Mouse (Mus musculus) layer of hippocampus, adult 8-10 months (tissue): ENCODE results near the gene Stard8. TPM values are rescaled to one million over a fixed set of nuclear protein-coding genes. Genes with fewer than 3 reads are reported as not detected.
"Not testable (repeated sequence)": the region's sequence is repeated elsewhere in the genome, so short reads cannot be mapped to it uniquely, and the experiment has no call there.

Experiments used
- DNase-seq, 2 experiments: peaks; one replicate each; pipeline ENCODE4 v3.0.0; 2022; ENCODE audit warnings: low spot score in 2 of 2
- total RNA-seq, 4 experiments: library from RNA; stranded (reverse); gene quantifications; 2 replicates each; pipeline ENCODE4 v1.2.4; 2022

Stard8 gene
- 10 to 100 TPM in 1 of 4 experiments, 1 to 10 TPM in 3; 8.4 to 11.2 (median 9.7) TPM for total RNA-seq

DNA sequence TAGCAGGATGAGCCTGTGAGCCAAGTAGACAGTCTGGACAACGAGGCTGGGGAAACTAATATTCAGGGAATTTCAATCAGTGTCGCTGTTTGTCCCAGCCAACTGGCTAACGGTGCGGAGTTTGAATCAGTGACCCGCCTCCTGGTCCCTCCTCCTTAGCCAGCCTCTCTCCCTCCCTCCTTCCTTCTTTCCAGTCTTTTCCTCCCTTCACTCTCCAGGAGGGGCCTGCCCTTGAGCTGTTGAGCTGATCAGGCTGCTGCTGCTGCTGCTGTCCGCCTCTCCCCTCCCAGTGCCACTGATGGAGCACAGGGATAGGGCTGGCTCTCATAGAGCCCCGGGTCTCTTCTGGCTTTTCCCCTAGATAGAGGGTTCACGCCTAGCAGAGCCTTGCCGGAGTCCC is at the start of gene Stard8:
Gene Stard8, plus strand, starts transcription at position 203 of the 400 bp plus-strand sequence.
- no peak for DNase-seq

DNA sequence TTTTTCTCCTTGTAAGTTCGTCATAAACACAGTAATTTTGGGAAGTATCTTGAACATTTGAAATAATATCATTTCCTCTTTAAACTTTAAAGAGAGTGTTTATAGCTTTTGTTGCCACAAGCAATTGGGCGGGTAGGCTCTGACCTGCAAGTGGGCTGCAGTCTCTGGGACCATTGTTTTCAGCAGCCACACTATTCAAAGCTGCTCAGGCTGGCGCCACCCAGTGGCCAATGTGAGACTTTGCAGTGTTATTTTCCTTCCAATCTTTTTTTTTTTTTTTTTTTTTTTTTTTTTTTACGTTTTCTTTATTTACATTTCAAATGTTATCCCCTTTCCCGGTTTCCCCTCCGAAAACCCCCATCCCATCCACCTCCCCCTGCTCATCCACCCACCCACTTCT is 49.1 kb upstream of the Stard8 start:
- no peak for DNase-seq

DNA sequence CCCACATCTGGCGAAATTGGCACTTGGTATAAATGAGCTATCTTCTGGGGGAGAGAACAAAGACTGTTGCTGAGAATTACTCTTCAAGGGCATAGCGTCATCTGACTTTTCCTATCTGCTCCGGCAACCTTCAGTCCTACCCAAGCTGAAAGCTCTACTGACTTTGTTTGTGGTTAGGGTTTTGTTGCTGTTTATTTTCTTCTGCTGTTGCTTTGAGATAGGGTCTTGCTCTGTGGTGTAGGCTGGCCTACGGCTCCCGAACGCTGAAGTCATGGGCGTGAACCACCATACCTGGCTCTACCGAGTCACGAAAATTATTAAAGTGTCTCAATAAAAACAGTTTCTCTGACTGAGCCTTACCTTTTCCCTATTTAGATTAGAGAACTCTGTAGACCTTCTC is 44.8 kb upstream of the Stard8 start:
- DNase-seq = no peak

DNA sequence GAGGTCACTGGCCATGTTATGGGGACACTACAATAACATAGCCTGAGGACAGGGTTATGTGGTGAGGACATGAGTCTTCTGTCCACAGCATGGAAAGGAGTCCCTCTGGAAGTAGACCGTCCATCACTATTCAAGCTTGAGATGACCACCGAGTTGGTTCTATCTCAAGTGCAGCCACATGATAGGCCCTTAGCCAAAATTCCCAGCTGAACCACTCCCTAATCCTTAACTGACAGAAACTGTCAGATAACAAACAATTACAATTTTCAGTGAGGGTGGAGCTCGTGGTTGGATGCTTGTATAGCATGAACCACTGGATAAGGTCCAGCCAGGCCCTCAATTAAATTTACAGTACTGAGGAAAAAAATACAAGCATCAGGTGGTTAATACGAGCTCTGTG is 44.0 kb upstream of the Stard8 start:
- no peak for DNase-seq

DNA sequence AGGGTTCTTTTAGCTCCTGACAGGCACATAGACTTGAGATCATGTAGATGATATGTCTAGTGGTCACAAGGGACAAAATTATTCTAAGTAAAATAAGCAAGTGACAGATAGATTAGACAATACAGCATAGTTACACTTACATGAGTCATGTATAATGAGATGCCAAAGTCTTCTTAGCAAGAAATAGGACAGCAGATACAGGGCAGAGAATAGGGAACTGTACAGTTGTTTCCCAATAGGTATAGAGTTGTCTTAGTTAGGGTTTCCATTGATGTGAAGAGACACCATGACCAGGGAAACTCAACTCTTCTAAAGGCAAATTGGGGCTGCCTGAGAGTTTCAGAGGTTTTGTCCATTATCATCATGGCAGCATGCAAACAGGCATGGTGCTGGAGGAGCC is 39.3 kb upstream of the Stard8 start:
- DNase-seq = no peak

DNA sequence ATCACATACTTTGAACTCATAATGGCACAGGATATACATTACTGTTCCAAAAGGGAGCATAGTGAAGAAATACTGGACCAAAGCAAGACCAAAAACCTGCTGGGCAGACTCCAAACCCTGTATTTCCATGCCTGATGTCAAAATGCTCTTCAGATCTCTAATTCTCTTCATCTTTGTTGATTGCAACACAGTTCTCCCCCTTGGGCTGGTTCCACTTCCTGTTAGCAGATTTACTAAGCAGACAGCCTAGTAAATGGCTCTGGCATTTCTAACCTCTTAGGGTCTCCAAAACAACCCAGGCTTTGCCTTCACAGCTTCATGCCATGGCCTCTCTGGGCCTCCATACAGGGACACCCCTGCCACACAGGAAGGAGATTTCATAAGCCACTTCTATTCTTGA is 38.5 kb upstream of the Stard8 start:
- DNase-seq = no peak

DNA sequence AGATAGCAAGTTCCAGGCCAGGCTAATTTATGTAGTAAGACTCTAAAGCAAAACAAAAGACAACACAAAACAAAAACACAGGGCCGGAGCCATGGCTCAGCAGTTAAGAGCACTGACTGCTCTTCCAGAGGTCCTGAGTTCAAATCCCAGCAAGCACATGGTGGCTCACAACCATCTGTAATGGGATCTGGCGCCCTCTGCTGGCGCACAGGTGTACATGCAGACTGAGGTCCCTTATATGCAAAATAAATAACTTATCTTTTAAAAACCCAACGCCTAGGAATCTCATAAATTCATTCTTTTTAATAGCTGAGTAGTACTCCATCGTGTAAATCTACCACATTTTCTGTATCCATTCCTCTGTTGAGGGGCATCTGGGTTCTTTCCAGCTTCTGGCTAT is 16.4 kb upstream of the Stard8 start:
- DNase-seq = not testable (repeated sequence)

DNA sequence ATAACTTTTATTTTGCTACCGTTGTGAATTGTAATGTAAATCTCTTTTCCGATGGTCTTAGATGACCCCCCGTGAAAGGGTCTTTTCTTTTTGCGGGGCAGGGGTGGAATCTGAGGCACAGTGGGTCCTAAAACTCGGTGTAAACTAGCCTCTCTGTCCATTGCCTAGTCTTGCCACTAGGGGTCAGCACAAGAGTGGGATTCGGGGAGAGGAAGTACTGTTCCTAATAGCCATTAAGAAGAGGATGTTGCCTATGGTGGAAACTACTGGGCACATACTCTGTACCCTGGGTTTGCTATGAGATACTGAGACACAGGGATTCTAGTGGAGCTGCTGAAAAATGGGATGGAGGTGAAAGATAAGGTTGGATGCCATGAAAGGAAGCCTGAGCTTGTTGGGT is 13.5 kb upstream of the Stard8 start:
- peak; percentile 10 to 31 for DNase-seq

DNA sequence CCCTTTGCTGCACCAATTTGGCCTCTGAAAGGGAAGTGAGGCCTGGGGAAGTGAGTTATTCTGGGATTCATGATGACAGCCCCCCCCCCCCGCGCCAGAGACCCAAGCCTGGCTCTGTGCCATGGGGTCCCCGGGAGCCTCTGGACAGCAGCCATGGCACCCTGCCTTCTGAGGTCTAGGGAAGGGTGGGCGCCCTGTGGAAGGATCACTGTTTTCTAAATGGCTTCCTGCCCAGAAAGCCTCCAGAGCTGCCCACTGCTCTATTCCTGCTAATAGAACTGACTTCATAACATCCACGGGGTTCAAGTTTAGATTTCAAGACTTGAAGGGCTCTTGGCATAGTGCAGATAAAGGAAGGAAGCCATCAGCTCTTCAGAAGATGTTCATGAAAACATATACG is 983 bp upstream of the Stard8 start:
- DNase-seq = no peak

DNA sequence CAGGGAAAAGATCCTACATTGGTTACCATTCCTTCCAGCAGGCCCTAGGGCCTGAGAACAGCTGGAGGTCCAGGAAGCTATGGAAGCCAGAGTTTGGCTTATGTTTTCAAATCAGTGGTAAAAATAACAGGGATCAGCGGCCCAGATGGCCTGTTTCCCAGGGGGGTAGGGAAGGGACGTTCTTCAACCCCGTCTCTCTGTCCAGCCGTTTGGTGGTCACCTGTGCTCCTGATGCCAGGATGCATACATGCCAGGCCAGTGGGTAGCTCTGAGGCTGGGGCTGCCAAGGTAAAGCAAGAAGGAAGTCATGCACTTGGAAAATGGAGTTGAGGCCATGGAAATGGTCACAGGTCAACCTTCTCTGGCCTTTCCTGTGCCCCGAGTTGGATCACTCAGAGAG is 7.5 kb downstream of the Stard8 start:
- DNase-seq = no peak

DNA sequence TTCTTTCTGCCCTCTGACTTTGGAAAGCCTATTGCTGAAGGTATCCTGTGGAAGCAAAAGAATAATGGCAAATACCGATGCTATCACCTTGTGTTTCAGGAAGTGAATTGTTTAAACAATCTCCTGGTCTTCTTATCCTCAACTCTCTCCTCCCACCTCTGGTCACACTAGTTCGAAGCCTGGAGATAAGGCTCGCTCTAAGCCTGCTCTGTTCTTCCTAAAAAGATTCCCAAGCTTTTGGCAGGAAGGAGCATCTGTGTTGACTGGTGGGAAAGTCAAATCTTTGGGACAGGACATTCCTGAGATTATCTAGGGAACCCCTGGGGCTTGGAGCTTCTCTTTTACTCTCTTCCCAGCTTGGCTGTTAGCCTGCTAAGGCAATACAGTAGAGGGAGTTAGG is 8.2 kb downstream of the Stard8 start:
- DNase-seq = no peak

DNA sequence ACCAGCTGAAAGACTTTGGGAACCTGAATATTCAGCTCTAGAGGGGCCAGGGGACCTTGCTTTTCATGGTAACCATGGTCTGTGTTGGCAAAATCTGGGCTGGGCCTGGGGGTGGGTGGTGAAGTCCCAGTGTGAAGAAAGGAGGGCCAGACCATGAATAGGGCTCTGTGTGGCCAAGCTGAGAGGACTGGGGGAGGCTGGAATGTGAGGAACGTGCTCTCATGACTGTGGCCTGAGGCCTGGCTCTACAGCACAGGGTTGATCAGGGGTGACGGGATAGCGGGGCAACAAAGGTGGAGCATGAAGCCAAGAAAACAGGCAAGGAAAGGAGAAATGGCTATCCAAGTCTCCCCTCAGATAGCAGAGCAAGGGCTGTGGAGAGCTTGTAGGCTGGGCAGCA is 9.4 kb downstream of the Stard8 start:
- no peak for DNase-seq

DNA sequence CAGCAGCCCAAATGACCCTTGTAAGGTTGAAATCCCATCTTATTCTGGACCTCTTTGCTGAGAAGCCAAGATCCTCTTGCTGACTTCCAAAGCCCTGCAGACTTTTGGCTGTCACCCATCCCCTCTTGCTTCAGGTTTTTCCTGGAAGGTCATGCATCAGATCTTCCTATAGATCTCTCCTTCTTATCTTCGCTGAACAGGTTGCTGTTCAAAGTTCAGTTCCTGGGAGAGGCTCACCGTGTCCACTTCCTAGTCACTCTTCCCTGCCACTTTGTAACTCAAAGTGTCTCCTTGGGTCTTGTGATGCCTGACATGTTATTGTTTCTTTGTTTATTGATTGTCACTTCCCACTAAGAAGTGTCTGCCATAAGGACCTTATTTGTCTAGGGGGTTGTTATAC is 12.7 kb downstream of the Stard8 start:
- no peak for DNase-seq

DNA sequence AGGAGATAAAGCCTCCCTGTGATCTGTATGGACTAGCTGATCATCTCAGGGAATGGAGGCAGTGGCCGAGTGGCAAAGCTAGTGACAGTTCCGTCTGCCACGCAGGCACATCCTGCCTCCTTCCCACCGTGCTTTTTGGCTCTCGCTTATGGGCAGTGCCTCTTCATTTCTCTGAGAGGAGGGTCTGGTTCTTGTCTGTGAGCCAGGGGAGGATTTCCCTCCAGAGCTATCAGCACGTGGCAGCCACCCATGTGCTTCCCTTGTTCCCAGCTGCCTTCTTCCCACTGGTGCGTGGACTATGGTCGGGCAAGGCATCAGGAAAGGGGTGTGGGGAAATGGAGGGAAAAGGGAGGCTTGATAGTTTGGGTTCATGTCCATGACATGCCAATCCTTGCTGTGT is 13.9 kb downstream of the Stard8 start:
- DNase-seq = no peak

DNA sequence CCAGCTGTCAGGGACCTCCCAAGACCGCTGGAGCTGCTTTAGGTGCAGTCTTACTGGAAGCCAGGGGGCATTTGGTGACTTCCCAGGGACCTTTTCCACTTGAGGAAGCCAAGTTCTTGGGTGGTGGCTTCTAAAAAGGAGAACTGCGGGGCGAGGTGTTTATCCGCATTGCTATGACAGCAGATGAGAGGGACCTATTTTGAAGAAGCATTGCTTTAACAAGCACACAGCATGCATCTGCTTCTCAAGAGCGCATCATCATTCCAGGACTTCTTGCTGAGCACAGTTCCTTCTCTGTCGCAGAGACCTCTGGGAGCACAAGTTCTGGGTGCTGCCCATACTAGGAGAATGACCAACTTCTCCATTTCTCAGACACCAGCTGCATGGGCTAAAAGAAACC is 14.8 kb downstream of the Stard8 start:
- no peak for DNase-seq

DNA sequence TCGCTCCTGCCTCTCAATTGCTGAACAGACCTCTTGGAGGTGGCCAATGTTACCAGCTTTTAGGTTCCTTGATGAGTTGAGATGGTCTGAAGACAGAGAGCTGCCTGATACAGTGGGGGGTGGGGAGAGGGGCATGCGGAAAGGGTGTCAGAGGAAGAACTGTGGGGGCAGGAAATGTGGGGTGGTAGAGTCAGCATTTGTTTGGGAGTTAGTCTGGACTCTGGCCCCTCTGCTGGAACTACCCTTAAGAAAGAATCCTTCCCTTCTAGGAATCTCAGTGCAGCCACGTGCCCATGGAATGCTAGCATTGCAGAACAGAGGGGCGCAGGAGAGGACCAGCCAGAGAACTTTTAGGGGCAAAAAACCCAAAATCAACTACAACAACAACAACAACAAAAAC is 16.3 kb downstream of the Stard8 start:
- DNase-seq = no peak

DNA sequence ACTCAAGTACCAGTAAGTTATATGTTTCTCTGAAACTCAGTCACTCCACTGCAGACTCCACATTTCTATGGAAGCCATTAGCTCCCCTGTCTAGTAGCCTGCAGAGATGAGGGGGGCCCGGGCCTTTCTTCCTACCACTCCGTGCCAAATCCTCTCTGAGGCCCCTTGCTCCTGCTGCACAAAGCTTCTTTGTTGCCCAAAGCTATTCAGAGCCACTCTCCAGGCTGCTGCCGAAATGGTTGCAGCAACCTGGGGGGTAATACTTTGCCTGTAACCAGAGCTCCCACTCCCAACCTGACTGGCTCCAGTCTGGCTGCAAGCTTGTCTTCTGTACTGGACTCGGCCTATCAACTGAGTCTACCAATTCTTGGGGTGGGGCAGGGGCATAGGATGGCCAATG is 17.2 kb downstream of the Stard8 start:
- DNase-seq = no peak

DNA sequence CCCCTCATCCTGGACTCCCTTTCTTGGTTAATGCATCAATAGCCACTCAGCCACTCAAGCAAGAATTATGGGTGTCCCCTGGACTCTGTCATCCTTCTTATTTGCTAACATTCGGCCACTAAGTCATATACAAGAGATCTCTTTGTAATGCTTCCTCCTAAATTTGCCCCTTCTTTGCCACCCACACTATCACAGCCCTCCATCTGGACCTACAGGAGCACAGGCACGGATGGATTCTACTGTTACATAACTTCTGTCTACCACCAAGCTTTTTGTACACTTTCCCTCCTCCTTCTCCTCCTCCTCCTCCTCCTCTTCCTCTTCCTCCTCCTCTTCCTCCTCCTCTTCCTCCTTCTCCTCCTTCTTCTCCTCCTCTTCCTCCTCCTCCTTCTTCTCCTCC is 18.5 kb downstream of the Stard8 start:
- DNase-seq = no peak

DNA sequence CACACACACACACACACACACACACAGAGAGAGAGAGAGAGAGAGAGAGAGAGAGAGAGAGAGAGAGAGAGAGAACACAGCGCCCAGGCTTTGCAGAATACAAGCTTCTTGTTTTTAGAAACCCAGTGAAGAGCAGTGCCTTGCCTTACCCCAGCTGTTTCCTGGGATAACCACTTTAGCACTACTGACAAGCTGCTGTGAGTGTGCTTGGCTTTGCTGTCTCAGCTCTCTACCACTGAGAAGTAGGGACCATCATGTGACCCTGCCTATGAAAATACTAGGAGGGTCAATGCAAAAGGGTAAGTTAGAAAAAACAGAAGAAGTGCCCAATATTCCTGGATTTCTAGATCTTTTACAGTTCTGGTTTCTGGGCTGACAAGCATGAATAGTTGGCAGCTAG is 20.9 kb downstream of the Stard8 start:
- no peak for DNase-seq

DNA sequence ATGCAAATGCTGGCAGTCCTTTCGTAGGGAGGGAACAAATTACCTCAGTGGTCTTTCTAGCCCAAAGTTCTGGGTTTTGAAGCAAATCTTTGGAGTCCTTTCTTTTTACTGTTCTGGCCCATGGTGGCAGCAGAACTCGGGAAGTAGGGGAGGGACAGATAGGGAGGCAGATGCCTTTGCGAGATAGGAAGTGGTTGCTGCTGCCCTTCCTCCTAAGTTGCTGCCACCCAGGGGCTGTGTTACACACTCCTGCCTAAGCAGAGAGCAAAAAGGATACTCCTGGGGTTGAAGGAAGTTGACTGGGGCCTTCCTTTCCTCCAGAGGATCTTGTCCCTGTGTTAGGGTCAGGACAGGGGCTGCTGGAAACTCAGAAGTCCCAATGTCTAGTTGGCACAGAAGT is 32.4 kb downstream of the Stard8 start:
- DNase-seq = no peak

DNA sequence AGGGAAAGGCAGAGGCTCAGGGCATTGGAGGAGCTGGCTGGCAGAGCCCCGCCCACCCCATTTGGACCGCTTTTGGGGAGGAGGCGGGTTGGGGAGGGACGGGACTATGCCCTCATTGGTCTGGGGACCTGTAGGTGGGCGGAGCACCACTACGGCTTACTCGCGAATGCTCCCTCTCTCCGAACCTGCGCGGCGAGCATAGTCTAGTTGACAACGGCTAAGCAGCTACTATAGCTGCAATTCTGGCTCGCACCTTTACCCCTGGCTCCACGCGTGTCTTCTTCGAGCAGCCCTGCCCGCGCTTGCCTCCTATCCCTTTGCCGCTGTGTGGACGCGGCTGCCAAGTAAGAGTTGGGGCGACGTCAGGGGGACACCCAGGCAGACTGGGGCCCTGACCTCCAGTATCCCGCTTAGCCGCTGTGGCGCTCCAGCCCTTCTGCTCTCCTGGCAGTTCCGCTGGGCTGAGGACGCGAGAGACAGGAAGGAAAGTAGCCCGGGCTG is 39.5 kb downstream of the Stard8 start:
- DNase-seq = peak; percentile 44 to 45

DNA sequence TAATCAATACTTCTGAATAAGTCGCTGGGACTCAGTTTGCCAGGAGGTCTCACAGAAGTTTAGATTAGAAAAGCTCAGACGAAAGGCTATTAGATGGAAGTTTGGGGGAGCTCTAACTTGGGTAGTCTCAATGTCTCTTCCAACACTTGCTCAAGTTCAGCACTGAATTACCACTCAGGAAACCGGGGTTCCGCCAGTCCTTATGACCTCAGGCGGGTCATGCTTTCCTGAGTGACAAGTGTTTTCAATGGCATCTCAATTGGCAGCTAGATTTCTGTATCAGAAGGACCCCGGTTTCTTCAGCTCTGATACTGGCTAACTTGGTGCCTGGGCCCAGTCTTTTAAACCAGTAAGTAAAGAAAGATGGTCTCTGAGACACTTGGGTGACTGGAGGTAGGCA is 40.2 kb downstream of the Stard8 start:
- DNase-seq = no peak

DNA sequence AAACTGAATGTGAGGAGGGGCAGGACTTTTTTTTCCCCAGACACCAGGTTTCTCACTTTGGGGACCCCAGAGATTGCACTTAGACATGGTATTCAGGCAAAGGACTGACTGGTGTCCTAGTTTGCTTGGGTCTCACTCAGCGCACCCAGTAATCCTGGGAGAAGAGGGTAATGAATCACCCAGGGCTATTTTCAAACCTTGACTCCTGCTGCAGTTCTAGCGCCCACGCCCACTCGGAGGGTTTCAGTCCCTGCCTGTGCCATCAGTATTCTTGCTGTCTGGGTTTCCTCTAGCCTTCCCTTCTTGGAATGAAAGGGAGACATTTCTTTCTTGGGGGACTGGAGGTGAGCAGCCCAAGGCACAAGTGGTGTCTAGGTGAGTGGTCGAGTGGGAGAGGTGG is 40.7 kb downstream of the Stard8 start:
- DNase-seq = no peak

DNA sequence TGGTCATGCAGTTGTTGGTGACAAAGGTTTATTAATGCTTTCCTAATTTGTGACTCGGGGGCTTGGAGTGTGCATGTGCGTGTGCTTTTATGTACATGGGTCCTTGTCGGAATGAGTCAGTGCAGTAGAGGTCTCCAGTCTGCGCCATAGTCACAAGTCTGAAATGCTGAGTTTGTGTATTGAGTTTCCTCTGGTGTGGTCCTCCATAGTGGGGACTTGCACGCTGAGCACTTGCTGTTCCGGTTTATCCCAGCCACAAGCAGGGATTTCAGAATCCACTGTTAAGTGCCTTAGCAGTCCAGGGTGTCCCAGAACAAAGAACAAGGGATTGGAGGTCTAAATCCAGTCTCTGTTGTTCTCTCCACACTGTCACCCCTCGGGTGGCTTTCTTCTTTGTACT is 42.3 kb downstream of the Stard8 start:
- DNase-seq = no peak
